Comparison of ENCODE assay signal across 9 mouse cellular contexts in genomic region chr10:24131451-24132262, GRCm38 (mm10). TPM values are rescaled to one million over a fixed set of nuclear protein-coding genes. Genes with fewer than 3 reads are reported as not detected.
A peak's percentile ranks its signal among the peaks of the same experiment; 100 is the strongest.
DNase-seq lines count a peak whose midpoint lies in the region; ATAC-seq and TF ChIP-seq lines count a peak whose summit lies in the region.
"Had no signal": no experiment of that assay in that cellular context is flagged by ENCODE, and none has a peak within 500 bp of the region (broad histone marks: within the 10 kb centered on the region; RNA-seq: fewer than 3 reads in every experiment).

No protein-coding gene starts in this region.

- H3K4me2 ChIP-seq in limb, embryonic 13.5 days (replicated peaks), result peak overlapping the region; percentile 54
- H3K4me2 ChIP-seq in midbrain, embryonic 16.5 days (ENCODE audit: low read length), result no peak overlapping the region

- no peaks in the 10 kb centered on the region for H3K4me1 ChIP-seq in cortical plate, adult 2 months (ENCODE audit: control insufficient read depth, insufficient read depth, low read length)
- H3K4me1 ChIP-seq in kidney, adult 2 months (ENCODE audit: control insufficient read depth, insufficient read depth, low read length), result peaks cover 5% of the 10 kb centered on the region; the same call in 1 of the 2 replicates
- H3K4me1 ChIP-seq in limb, embryonic 13.5 days, result peaks cover 10% of the 10 kb centered on the region
- H3K4me1 ChIP-seq in midbrain, embryonic 16.5 days (ENCODE audit: control insufficient read depth, insufficient read depth, low read length), result no peaks in the 10 kb centered on the region

- H3K4me3 ChIP-seq in cortical plate, adult 2 months (ENCODE audit: insufficient read depth, low read length), result no peak overlapping the region
- no peak overlapping the region for H3K4me3 ChIP-seq in kidney, adult 2 months (ENCODE audit: insufficient read depth, low read depth, low read length)
- H3K4me3 ChIP-seq in limb, embryonic 13.5 days, result peak overlapping the region; percentile 27; the same call in 1 of the 2 replicates
- no peak overlapping the region for H3K4me3 ChIP-seq in midbrain, embryonic 16.5 days (ENCODE audit: low read depth, low read length)

- DNase-seq in CD4-positive, CD25-positive, alpha-beta regulatory T cell, adult 2 months (ENCODE audit: low read depth, low spot score), result peak; percentile 81
- DNase-seq in adipocyte (ENCODE audit: low spot score), result peak; percentile 75
- peak; percentile 70 for DNase-seq in heart, adult 8-10 months (ENCODE audit: low spot score)
- DNase-seq in kidney, adult 2 months, result peak; percentile 88
- DNase-seq in testis, postnatal 14 days (ENCODE audit: low spot score), result peak; percentile 52

- H3K27me3 ChIP-seq in kidney, adult 2 months (replicated peaks; ENCODE audit: control insufficient read depth, insufficient read depth, low read length), result no peaks in the 10 kb centered on the region
- H3K27me3 ChIP-seq in limb, embryonic 13.5 days, result no peaks in the 10 kb centered on the region
- H3K27me3 ChIP-seq in midbrain, embryonic 16.5 days (ENCODE audit: control insufficient read depth, insufficient read depth, low read depth, low read length), result no peaks in the 10 kb centered on the region; the same call in 1 of the 2 replicates

- H3K9ac ChIP-seq in limb, embryonic 13.5 days, result no peak overlapping the region
- no peak overlapping the region for H3K9ac ChIP-seq in midbrain, embryonic 16.5 days (ENCODE audit: low read depth, low read length)

- TF ChIP-seq CTCF in cortical plate, adult 2 months (IDR thresholded peaks at IDR 0.05; ENCODE audit: extremely low read depth, insufficient read depth, low read length), result peak; percentile 23; the same call in 1 of the 2 replicates
- TF ChIP-seq CTCF in kidney, adult 2 months (conservative IDR thresholded peaks at IDR 0.05; ENCODE audit: insufficient read depth, insufficient read length, low read depth, low read length), result peak; percentile 29; the same call in 1 of the 2 replicates

- ATAC-seq in limb, embryonic 13.5 days (ENCODE audit: low FRiP score, low read depth), result peak; percentile 82
- peak; percentile 93 for ATAC-seq in midbrain, embryonic 16.5 days

- WGBS in kidney, adult 2 months, result 6% methylated on average over 9 of the region's 9 CpGs
- 12% methylated on average over 9 of the region's 9 CpGs for WGBS in limb, embryonic 13.5 days
- 24% methylated on average over 9 of the region's 9 CpGs for WGBS in midbrain, embryonic 16.5 days

- H3K9me3 ChIP-seq in limb, embryonic 13.5 days, result no peaks in the 10 kb centered on the region
- H3K9me3 ChIP-seq in midbrain, embryonic 16.5 days (replicated peaks; ENCODE audit: control insufficient read depth, low read length, poor library complexity, severe bottlenecking), result no peaks in the 10 kb centered on the region

- H3K27ac ChIP-seq in cortical plate, adult 2 months (ENCODE audit: insufficient read depth, low read length), result no peak overlapping the region
- peak overlapping the region; percentile 72 for H3K27ac ChIP-seq in kidney, adult 2 months (ENCODE audit: insufficient read depth, low read depth, low read length)
- H3K27ac ChIP-seq in limb, embryonic 13.5 days, result no peak overlapping the region
- H3K27ac ChIP-seq in midbrain, embryonic 16.5 days (ENCODE audit: low read length), result no peak overlapping the region

- no peak for TF ChIP-seq POLR2A in cortical plate, adult 2 months (IDR thresholded peaks at IDR 0.05; ENCODE audit: extremely low read depth, insufficient read depth, low read length)
- no peak for TF ChIP-seq POLR2A in kidney, adult 2 months (IDR thresholded peaks at IDR 0.05; ENCODE audit: low read depth, low read length)

- H3K36me3 ChIP-seq in kidney, adult 2 months (ENCODE audit: control insufficient read depth, insufficient read depth, low read length), result no peaks in the 10 kb centered on the region
- no peaks in the 10 kb centered on the region for H3K36me3 ChIP-seq in limb, embryonic 13.5 days
- no peaks in the 10 kb centered on the region for H3K36me3 ChIP-seq in midbrain, embryonic 16.5 days (ENCODE audit: control insufficient read depth, insufficient read depth, low read length)

RNA-seq across cellular contexts. Expression of gene Stx7, which starts 17.4 kb away (rescaled TPM):
- 143 and 154 TPM in 2 replicates for polyA plus RNA-seq in cortical plate, adult 2 months (2012; rRNA removed)
- 10 to 100 TPM; 41.3 to 54.2 (median 48.0) TPM for total RNA-seq in heart, adult 8-10 months (2022)
- polyA plus RNA-seq in kidney, adult 2 months (2012; rRNA removed), result 168 and 197 TPM in 2 replicates
- polyA plus RNA-seq in limb, embryonic 13.5 days (2015; fragmentation: Nextera tagmentation; extraction: Ambion mirVana), result 71.5 and 73.7 TPM in 2 replicates
- 363 and 388 TPM in 2 replicates for polyA plus RNA-seq in midbrain, embryonic 16.5 days (2015; fragmentation: Nextera tagmentation; extraction: Ambion mirVana)

RNA-seq across cellular contexts. Expression of gene Taar9, which starts 22.3 kb away (rescaled TPM):
- not detected in 2 replicates for polyA plus RNA-seq in cortical plate, adult 2 months (2012; rRNA removed)
- not detected for total RNA-seq in heart, adult 8-10 months (2022)
- not detected in 2 replicates for polyA plus RNA-seq in kidney, adult 2 months (2012; rRNA removed)
- not detected in 2 replicates for polyA plus RNA-seq in limb, embryonic 13.5 days (2015; fragmentation: Nextera tagmentation; extraction: Ambion mirVana)
- polyA plus RNA-seq in midbrain, embryonic 16.5 days (2015; fragmentation: Nextera tagmentation; extraction: Ambion mirVana), result not detected in 2 replicates
- total RNA-seq: left cerebral cortex, adult 8-10 months had no signal

RNA-seq across cellular contexts. Expression of gene Taar8c, which starts 29.9 kb away (rescaled TPM):
- not detected in 2 replicates for polyA plus RNA-seq in cortical plate, adult 2 months (2012; rRNA removed)
- not detected for total RNA-seq in heart, adult 8-10 months (2022)
- not detected in 2 replicates for polyA plus RNA-seq in kidney, adult 2 months (2012; rRNA removed)
- polyA plus RNA-seq in limb, embryonic 13.5 days (2015; fragmentation: Nextera tagmentation; extraction: Ambion mirVana), result not detected in 2 replicates
- not detected in 2 replicates for polyA plus RNA-seq in midbrain, embryonic 16.5 days (2015; fragmentation: Nextera tagmentation; extraction: Ambion mirVana)
- total RNA-seq: left cerebral cortex, adult 8-10 months had no signal

RNA-seq across cellular contexts. Expression of gene Taar8b, which starts 39.6 kb away (rescaled TPM):
- polyA plus RNA-seq in cortical plate, adult 2 months (2012; rRNA removed), result not detected in 2 replicates
- total RNA-seq in heart, adult 8-10 months (2022), result not detected
- not detected in 2 replicates for polyA plus RNA-seq in kidney, adult 2 months (2012; rRNA removed)
- polyA plus RNA-seq in limb, embryonic 13.5 days (2015; fragmentation: Nextera tagmentation; extraction: Ambion mirVana), result not detected in 2 replicates
- not detected in 2 replicates for polyA plus RNA-seq in midbrain, embryonic 16.5 days (2015; fragmentation: Nextera tagmentation; extraction: Ambion mirVana)
- total RNA-seq: left cerebral cortex, adult 8-10 months had no signal

RNA-seq across cellular contexts. Expression of gene Taar8a, which starts 55.4 kb away (rescaled TPM):
- polyA plus RNA-seq in cortical plate, adult 2 months (2012; rRNA removed), result not detected in 2 replicates
- total RNA-seq in heart, adult 8-10 months (2022), result not detected
- polyA plus RNA-seq in kidney, adult 2 months (2012; rRNA removed), result not detected in 2 replicates
- not detected in 2 replicates for polyA plus RNA-seq in limb, embryonic 13.5 days (2015; fragmentation: Nextera tagmentation; extraction: Ambion mirVana)
- not detected in 2 replicates for polyA plus RNA-seq in midbrain, embryonic 16.5 days (2015; fragmentation: Nextera tagmentation; extraction: Ambion mirVana)
- total RNA-seq: left cerebral cortex, adult 8-10 months had no signal
